Mouse (Mus musculus): ENCODE results near the gene Dock1.

The Dock1 gene

DNA sequence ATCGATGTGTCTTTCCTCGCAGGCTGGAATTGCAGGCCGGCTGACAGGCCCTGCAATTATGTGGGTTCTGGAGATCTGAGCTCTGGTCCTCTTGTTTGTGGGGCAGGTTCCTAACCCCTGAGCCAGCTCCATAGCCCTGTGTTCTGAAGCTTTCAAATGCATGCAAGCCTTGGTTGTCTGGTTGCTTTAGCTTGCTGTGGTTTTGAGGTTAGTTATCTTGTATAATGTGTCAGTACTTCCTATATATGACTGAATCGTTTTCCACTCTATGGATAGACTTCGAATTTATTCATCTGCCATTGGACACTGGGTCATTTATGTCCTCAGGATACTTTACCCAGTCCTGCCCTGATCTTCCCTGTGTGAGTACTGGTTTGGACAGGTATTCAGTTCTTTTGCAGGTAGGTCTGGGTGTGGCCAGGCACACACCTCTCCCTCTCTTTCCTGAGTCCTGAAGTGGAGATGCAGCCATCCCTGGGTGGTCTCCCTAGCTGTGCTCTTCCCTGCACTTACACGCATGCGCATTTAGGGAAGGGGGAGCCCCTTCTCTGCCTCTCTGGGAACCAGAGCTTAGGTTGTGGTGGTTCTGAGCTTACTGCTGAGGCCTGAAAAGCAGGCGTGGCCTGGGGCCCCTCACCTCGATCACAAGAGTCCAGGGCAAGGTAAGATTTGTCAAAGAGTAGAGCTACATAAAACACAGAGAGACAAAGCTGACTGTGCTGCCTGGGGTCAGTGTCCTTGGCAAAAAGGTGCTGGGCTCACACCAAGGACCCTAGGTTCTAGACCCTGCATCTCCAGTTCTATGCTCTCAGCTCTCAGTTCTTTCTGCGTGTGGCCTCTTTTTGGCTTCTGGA, 25.9 kb downstream of the Dock1 start:
- no peak for DNase-seq (ENCODE audit: low read depth)

DNA sequence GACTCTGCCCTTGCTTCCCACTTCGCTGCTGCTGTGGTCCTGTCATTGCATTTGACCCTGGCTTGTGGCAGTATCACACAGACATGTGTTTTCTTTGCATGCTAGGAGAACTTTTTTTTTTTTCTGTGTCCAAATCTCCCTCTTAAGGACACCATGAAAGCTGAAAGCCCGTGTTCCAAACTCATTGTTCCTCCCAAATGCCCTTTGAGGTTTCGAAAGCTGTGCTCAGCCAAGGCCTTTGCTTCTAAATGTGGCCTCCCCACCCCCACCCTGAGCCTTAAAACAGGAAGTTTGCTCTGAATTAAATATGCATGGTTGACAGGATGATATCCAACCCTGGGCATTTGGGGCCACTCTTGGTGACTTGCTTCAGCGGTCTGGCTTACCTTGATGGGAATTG, 27.0 kb downstream of the Dock1 start:
- DNase-seq (ENCODE audit: low read depth), result no peak

DNA sequence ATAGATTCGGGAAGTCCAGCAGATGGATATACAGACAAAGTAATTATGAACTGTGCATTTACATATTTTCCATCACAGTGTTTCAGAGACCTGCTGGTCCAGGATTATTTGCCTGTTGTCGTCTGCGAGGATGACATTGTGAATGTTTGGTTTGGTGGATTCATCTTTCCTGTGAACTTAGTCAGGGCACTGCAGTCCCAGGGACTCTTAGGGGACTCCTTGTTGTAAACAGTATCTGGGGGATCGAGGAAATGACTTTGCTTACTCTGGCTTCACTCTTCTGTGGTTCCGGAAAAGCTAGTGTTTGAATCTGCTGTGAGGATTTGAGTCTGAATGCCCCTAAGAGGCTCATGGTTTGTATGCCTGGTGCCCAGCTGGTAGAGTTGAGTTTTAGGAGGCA, 27.8 kb downstream of the Dock1 start:
- no peak for DNase-seq (ENCODE audit: low read depth)

DNA sequence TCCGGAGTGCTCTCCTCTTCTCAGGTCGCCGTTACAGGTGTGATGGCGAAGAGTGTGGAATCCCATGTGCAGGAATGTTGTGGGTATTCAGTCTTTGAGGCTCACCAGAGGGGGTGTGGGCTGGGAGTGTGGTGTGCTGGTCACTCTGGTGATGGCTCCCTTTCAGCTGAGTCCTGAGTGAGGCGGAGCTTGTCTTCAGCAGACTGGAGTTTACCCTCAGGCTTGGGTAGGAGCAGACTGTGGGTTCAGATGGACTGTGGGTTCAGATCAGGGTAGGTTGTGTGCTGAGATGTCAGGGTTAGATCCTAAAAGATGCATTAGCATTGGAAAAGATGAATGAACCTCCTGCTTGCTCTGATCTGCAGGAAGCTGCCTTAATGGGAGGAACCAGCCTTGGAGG, 29.5 kb downstream of the Dock1 start:
- DNase-seq (ENCODE audit: low read depth), result no peak

DNA sequence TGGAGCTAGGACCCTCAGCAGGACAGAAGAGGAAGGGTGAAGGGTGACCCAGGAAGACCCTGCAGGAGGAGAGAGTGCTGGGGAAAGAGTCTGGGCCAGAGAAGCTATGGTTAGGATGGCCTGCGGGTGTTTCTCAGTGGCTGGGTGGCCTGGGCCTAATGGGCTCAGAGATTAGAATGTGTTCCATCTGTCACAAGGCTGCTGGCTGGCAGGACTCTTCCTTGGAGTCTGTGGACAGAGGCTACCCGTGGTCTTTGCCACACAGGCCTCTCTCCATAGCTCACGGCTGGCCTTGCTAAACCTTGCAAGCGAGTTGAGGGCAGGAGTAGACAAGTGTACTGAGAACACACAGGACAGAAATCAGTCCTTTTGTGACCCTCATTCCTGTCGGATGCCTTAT, 32.0 kb downstream of the Dock1 start:
- no peak for DNase-seq (ENCODE audit: low read depth)

DNA sequence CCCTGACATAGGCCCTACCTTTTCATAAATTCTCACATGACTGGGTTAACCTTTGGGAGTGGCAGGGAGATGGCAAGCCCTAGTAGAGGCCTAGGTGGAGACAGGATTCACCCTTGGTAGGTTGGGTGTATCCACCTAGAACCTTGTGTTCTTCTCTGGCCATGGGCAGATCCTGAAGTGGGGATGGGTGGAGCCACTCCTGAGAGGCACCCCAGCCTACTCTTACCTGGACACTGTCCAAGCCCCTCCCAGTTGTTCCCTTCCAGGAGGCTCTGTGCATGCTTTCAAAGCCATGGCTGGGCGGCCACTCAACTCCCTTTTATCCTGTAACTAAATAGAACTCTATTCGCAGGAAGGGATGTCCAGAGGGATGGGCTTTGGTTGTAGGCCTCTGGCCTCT, 33.2 kb downstream of the Dock1 start:
- DNase-seq (ENCODE audit: low read depth), result no peak

DNA sequence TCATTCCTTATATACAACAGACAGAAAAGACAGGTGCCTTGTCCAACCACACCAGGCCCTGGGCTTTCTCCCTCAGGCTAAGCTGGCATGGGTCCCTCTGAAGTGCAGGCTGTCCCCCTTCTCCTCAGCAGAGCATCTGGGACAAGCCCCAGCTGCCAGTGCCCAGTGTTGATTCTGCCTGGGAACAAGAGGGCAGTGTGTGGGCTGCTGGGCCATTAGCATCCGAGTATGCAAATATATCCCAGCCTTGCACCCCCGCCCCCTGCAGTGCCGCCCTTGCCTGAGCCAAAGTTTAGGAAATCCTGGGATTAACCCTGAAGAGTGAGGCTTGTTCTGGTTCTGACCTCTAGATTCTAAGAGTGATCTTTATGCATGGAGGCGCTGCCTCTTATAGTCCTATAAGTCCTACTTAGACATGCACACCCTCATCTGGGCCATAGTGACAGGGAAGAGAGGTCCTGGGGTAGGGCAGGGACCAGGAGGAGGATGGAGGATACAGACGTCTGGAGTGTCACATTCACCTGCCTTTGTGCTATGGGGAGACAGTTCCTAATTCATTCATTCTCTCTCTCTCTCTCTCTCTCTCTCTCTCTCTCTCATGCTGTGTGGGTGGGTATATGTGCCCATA, 38.9 kb downstream of the Dock1 start:
- DNase-seq (ENCODE audit: low read depth), result no peak

DNA sequence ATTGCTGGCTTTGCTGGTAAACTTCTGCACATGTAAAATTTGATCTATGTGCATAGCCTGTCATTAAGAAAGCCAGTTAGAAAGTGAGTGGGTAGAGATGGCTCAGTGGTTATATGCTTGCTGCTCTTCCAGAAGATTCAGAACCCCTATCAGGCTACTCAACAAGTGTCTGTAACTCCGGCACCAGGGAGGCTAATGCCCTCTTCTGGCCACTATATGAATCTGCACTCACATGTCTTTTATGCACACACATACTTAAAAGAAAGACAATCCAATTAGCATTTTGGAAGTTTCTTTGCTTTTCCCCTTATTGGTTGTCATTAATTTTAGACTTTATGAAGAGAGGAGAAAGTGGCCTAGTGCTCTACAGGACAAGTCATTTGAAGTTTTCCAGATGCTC, 41.1 kb downstream of the Dock1 start:
- DNase-seq (ENCODE audit: low read depth), result no peak

DNA sequence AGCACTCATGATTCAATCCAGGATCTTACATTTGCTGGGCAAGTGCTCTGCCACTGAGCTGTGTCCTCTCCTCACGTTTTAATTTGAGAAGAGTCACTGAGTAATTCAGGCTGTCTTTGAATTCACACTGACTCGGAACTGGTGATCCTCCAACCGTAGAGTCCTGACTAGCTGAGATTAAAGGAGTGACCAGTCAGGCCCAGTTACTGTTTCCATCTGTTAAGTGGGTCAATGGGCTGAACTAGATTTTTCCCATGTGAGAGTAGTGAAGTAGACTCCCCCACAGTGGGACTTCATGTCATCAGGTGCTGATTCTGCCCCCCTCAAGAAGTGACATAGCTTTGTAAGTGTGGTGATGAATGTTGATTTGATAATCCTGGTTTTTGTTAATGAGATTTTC, 49.0 kb downstream of the Dock1 start:
- DNase-seq (ENCODE audit: low read depth), result no peak

DNA sequence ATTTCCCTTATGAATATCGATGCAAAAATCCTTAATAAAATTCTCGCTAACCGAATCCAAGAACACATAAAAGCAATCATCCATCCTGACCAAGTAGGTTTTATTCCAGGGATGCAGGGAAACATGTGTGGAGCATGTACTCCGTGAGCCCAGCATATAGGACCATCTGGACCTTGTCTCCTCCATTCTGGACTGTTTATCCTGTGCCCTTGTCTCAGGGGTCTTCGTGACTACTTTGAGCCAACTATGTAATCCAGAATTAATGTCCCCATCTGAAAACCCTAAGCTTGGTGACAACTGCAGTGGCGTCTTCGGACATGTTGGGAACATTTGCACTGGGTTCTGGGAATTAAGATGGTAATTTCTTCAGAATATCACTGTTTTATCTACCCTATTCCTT, 51.9 kb downstream of the Dock1 start:
- no peak for DNase-seq (ENCODE audit: low read depth)

DNA sequence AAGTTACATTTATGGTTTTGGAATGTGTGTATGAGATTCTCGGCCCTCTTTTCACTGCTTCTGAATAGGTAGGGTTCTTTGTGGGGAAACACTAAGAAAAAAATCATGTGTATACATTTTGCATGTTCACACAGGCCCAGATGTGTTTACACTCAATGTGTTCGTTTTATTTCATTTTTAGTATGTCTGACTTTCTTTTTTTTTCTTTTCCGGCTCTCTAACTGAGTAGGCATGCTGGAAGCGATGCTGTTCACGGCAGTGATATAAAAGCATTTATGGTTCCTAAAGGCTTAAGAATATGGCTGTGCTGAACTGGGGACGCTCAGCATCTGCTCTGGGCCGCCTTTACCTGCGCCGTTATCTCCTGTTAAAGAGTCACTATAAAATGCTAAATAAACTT, 52.5 kb downstream of the Dock1 start:
- no peak for DNase-seq (ENCODE audit: low read depth)

DNA sequence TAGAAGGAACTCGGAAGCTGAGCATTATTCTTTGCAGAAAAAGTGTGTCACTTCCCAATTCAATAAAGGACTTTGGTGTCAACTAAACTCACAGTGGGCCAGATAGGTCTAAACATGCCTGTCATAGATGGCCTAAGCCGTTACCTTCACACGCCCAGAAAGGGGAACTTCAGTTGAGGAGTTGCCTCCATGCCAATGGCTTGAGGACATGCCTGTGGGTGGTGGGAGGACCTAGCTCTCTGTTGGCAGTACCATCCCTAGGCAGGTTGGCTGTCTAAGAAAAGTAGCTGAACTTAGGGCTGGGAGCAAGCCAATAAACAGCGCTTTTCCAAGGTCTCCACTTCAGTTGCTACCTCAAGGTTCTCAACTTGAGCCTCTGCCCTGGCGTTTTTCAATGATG, 53.1 kb downstream of the Dock1 start:
- no peak for DNase-seq (ENCODE audit: low read depth)

DNA sequence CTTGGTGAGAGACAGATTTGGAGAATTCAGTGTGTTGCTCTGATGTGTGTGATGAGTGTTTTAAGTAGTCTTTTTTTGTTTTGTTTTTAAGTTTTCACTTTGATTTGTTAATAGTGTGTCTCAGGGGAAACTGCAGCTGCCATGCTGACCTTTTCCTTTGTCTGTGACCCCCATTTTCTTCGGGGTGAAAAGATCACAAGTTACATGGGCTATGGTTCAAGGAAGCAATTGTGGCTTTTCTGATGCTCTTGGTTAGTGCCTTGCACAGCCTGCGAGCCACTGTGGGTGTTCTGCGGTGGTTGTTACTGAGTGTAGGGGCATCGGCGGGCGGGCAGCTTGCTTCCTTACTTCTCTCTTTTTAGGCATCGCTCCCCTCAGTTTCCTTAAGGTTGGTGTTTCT, 54.4 kb downstream of the Dock1 start:
- DNase-seq (ENCODE audit: low read depth), result no peak

DNA sequence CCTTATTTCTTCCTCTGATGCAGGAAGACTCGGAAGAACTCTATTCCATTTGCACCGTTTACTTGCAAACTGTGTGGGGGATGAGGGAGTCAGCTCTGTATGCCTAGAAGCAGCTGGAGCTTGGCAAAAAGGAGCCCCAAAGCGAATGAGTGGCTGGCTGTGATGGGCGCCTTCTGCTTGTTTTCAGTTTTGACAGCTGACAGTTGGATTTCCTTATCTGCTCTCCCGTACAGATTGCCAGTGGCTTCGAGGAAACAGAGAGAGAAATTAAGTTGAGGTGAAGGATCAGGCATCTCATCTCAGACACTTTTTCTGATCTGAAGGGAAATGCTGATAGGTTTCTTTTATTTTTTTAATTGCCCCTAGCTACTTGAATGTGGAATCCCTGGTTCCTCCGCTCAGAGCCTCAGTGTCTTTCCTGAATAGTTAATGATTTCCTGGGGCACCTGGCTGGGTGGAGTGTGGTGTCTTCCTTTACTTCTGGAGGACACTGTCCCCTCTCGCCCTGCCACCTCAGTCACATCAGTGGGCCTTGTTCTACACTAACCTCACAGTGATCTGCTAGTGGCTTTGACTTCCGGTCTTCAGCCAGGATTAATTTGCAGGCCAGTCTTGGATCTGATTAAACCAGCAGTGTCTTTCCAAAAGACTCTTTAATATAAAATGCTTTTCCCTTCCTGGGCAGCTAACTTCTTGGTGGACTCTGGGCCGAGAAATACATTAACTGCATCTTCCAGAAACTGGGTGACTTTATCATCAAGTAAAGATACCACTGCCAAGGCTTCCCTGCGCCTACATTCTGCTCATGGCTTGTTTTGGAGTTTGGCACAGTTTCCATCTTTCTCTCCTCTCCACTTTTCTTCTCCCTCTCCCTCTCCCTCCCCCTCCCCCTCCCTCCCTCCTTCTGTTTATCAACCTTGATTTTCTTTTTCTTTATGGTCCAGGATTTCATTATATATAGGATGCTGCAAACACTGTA, 55.4 kb downstream of the Dock1 start:
- DNase-seq (ENCODE audit: low read depth), result no peak

DNA sequence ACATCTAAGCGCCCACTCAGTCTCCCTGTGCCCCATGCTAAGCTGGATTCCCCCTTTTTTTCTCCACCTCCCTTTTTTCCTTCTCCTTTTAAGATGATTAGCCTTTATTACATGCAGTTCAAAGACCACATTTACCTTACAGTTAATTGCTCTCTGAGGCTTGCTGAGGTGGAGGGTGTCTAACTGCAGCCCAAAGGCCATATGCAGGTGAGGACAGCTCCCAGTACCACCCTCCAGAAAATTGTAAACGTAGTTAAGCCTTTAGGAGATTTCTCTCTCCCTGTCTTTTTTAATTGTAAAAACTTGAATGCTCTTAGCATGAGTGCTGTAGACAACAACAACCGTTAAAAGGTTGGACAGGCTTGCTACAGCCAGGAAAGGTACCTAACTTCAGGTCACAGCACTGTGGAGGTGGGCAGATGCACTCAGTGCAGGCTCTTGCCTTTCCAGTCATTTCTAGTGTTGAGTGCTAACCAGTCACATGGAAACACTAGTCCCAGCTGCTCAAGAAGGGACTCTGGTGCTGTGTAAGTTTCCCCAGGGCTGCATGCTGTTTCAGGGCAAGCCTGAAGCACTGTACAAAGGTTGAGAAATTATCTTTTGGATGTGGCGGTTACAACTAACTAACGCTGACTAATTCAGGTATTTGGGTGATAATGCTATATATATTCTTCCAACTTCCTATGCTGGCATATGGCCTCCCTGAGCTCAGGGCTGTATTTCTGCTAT, 56.2 kb downstream of the Dock1 start:
- no peak for DNase-seq (ENCODE audit: low read depth)

DNA sequence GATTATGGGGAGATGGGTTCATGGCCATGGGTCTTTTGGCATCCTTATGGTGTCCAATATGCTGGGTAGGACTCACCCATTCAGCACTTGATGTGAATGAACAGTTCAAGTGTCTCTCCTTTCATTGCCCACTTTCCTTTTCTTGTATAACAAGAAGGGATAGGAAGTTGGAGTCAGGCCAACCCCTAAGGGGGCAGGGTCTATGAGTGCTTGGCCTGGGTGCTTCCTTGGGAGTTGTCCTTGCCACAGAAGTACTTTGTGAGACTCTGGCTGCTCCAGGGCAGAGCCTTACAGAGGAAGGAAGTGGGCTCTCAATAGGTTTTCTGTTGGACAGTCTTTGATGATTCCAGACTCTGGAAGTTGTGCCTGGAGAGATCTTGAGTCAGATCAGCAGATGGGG, 58.9 kb downstream of the Dock1 start:
- DNase-seq (ENCODE audit: low read depth), result no peak

DNA sequence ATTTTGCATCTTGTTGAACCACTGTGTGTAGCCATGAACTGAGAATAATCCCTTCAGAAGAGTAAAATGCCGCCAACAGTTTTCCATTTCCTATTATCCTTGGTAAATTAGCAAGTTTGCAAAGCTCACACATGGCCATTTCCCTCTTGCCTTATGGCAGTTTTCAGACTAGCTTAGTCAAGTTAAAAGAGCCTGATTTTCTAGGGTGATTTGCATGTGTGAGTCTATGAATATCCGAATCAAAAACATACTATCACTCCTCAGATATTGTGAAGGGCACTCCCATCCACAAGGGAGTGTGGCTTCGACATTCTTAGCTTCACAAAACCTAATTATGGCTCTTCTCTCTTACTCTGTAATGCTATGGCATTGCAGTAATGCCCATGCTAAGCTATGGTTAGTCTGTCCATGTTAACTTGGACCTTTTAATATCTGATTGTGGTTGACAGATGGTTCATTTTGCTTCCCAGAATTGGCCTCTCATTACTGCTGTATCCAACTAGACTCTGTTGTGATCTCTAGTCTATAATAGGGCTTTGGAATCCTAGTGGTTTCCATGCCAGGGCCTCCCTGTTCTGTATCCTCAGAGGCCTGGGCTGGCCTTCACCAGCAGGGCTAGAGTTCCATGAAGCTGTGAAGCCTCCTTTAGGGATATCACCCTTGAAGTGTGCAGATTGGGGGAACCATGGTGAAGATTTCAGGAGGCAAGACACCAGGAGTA, 60.1 kb downstream of the Dock1 start:
- no peak for DNase-seq (ENCODE audit: low read depth)

DNA sequence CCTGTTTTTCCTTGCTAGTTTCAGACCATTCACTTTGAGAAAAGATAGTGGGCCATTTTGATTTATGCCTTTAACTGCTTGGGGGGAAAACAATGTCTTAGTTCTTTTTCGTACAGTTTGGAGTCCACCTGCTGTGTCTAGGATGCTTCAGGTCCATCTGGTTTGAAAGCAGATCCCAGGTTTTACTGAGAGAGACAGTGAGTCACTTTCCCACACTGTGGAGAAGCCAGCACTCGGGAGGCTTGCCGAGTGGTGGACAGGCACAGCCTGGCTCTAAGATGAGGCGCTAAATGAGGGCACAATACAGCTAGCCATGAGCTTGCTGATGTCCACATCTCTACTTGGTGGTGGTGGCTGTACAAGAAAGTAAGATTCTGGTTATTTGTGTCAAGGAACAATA, 76.6 kb downstream of the Dock1 start:
- DNase-seq (ENCODE audit: low read depth), result no peak

DNA sequence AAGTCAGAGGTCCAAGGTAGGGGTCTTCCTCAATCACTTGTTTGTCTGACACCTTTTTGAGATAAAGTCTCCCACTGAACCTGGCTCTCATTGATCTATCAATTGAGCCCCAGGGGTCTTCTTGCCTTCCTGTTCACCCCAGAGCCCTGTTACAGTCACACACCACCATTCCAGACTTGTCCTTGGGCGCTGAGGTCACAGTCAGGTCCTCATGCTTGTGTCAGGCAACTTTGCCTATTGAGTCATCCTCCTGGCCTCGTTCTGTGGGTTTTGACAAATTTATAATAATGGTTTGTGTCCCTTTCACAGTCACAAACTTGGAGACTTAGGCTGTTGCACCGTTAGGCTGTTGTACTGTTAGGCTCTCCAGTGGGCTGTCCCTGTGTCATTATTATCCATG, 77.9 kb downstream of the Dock1 start:
- no peak for DNase-seq (ENCODE audit: low read depth)

DNA sequence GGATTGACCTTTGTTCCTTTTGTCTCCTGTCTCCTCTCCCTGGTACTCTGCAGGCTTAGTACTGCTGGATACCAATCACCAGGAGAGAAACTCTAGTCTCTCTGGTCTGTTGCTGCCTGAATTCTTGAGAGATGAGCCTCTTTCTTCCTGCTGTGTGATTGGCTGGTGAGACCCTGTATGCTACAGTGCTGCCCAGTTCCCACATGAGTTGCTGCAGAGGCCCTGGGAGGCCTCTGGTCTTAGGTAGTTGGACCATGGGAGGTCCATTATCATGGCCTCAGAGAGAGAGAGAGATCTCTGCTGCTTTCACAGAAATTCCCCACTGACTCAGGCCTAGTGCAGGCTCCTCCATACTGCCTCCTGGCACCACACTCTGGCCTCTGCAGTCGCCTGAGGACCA, 79.2 kb downstream of the Dock1 start:
- no peak for DNase-seq (ENCODE audit: low read depth)

DNA sequence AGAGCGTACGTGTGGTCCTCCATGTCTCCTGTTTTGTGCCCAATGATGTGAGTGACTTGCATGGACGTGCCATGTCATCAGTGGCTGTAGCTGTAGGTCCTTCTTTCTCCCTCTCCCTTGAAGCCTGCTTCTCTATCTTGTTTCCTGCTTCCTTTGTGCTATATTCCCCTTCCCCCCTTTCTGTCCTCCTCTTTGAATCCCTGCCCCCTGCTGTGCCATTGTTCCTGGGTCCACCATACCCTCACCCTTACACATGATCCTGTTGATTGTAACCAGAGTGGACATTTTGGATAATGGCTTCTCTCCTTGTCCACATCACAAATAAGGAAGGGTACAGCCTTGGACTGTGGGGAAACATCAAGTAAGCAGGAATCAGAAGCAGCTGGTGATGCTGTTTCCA, 81.0 kb downstream of the Dock1 start:
- no peak for DNase-seq (ENCODE audit: low read depth)
